Mouse (Mus musculus) megakaryocyte-erythroid progenitor cell, adult 5-6 weeks (primary cell): ENCODE measurements at regions not wholly inside any gene's neighbourhood (a gene's known extent, or its start where the extent isn't known, plus 50 kb on each side); places are given as distances from the start of the nearest gene placed in this dataset.

Source experiments
- ATAC-seq: replicated peaks from 2 replicates; pipeline ENCODE4 v1.8.0; 2016; ENCODE audit warnings: mild to moderate bottlenecking, inconsistent platforms; ENCODE audit not compliant: severe bottlenecking, poor library complexity, low FRiP score, low TSS enrichment

DNA sequence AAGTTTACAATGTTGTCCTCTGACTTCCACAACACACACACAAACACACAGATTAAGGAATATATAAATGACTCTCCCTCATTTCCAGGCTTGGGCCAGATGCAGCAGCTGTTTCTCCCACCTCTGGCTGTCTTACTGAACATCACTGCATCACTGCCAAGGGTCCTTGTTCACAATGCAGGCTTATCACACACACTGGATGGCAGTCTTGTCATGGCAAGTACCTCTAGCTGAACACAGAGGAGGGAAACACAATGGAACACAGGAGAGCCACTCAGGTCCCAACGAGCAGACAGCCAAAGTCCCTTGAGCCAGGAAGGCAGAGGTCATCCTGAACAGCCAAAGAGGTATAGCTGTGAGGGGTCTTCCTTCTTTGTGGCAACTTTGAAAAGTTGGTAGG lies 91.5 kb upstream of the Bach2 start:
- no peak for ATAC-seq

DNA sequence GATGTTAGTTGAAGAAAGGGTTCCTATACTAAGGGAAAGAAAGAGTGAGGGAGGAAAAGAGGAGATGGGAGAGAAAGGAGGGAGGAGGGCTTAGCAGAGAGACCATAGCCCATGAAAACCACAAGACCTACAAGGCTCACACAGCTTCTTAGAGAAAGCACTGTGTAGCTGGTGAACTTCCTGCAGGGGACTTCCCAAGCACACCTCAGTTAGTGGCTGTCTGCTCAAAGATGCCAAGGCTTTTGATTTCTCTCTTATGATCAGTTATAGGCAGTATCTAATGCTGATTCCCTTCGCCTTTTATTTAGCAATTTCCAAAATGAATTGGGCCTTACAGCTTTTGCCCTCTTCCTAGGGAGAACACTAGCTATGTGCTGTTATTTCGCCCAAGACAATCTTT lies 90.0 kb upstream of the Bach2 start:
- no peak for ATAC-seq

DNA sequence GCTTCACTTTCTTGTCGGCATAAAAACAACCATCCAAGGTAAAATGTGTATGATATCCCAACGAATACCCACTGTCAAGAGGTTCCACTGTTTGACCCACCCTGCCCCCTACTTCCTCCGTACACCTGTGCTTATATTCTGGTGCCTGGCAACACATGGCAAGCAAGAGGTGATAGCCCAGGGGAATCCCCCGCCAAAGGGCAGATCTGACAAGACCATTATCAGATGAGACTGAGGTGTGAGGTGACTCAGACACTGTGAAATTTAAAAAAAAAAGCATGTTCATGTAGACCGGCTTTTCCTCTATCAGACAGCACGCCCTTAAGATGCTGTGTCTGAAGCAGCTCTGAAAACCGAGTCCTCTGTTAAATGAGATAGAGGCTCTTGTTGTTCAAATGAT lies 89.4 kb upstream of the Bach2 start:
- no peak for ATAC-seq

DNA sequence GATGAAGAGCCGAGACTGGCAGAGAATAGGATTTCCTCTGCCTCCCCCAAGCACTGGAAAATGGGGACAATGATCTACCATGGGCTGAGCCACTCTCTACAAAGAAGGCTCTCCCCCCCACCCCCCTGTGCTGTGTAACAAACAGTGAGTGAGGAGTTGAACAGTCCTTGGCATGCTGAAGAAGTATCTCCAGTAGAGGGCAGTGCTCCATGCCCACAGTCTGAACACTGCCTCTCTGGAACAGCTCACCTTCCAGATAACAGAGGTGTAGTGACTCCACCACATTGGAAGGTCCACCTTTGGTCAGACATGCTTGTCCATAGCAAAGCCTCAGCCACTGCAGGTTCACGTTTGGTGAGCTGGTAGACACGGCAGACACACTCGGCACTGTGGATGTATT lies 85.2 kb upstream of the Bach2 start:
- ATAC-seq, result peak; percentile 93

DNA sequence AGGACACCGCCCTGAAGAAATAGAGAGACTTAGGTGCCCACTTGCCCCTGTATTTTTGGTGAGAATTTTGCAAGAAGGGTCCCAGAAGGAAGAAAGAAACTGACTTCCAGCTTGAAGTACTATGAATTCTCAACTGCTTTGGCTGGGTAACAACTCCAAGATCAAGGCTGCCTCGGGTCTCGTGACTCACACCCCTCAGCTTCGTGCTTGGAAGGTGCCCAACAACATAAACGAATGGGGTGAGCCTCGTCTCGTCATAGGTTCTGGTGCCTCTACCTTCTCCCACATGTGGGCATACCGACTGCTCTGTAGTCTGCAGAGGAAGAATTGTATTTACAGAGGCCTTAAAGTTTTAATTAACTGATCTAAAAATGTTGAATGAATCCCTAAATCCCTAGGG lies 81.6 kb upstream of the Bach2 start:
- ATAC-seq, result no peak

DNA sequence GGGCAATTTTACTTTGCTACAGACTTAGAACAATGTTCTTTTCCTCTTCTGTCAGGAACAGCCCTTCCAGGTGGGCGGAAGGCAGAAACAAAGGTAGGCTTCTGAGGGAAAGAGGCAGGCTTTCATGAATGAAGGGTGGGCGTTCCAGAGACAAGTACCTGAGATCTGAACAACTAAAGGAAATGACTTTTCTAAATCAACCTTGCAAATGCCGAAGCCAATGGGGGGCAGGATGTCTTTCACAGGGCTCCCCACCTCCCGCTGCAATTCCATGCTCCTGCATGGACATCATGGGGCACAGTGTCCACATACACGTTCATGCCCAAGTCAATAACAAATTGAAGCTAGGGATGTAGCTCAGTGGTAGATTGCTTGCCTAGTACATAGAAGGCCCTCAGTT lies 80.2 kb upstream of the Bach2 start:
- ATAC-seq, result no peak

DNA sequence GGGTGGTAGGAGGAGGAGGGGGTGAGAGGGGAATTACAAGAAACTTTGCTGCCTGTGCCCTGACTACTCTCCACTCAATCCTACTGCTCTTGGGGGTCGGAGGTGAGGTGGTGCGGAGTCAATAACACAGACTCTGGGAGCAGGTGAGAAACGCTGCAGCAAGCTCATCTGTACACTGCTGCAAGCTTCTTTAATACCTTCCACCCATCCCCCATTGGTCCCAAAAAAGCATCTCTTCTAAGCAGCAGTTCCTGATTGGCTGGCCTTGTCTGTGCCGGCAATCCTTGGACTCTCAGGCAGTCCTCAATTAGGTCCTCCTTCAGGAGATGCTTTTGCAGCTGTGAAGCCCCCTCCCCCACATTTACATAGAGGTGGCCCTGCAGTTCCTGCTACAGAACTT lies 79.7 kb upstream of the Bach2 start:
- ATAC-seq, result no peak

DNA sequence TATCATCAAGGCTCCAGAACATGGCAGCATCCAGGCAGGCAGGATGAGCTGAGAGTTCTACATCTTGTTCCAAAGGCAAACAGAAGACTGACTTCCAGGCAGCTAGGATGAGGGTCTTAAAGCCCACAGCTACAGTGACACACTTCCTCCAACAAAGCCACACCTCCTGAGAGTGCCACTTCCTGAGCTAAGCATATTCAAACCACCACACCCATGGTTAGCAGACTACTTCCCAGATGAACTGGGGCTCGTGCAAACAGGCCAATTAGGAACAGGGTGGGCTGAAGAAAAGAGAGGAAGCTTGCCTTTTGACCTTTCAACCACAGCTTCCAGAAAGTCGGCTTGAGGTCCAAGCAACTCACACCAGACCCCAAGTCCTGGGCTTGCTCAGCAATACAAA lies 77.8 kb upstream of the Bach2 start:
- no peak for ATAC-seq

DNA sequence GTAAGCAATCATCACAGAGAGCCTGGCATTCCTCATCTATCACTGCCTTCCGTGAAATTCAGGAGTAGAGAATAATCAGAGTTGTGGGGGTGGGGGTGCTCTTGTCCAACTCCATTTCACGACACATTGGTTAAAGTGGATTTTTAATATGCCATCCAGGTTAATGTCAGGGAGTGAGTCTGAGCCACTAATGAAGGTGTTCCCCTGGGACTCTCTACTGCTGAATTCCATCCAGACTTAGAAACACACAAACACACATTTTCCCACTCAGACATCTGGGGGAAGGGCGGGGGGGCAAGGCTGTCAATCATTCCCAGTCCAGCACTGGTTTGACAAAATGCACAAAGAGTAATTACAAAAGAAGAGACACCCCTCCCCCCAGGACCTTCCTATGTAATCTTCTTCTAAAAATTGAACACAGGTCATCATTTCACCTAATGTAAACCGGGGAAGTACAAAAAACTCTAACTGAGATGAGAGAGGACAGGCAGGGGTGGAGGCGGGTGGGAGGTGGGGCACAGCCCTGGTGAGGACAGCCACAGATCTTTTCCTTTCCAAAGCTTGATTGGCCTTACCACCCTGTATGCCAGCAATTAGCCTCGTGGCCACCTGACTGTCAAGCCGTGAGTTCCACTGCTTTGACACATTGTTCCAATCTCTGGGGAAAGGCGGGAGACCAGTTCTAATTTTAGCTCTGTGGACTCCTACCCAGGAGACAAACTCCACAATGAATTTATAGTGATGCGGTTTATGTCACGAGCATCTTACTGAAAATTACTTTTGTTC lies 76.5 kb upstream of the Bach2 start:
- no peak for ATAC-seq

DNA sequence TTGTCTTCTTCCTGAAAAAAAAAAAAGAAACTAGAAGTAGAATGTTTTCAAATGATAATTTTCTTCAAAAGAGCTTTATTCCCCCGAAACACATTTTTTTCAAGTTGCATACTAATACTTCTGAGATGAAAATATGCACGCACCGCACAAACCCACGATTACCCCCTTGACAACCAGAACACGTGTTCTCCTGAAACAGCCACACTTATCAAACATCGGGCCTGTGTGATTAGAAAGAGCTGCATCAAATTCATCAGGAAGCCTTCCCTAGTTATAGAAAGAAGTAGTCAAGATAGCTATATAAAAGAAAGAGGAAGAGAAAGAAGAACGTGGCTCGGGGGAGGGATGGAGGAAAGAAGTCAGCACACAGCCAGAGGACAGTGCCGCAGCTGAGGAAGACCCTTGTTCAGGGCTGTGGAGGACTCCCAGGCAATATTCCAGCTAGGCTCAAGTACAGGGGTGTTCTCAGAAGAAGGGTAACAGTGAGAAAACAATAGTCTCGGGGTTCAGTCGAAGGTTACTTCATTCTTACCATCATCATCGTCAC lies 75.8 kb upstream of the Bach2 start:
- no peak for ATAC-seq

DNA sequence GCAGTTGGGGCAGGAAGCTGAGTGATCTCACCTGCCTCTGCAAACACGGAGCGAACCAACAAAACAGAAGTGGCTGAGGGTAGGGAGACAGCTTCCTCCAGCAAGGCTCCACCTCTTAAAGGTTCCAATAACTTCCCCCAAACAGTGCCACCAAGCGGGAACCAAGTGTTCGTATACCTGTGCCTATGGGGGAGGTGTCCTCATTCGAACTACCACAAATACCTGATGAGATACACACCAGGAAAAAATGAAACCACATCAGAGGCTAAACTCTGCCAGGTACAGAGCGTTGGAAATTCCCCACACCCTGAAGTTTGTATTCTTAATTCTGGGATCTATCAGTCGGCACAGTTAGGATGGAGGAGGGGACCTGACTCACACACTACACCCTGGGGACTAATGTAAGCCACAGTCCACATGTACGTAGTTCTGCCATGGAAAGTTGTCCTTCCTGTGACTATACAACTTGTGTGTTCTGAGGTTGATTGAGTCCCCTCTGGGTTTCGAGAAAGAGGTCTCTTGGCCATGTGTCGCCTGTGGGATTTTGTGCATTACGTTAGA lies 74.4 kb upstream of the Bach2 start:
- no peak for ATAC-seq

DNA sequence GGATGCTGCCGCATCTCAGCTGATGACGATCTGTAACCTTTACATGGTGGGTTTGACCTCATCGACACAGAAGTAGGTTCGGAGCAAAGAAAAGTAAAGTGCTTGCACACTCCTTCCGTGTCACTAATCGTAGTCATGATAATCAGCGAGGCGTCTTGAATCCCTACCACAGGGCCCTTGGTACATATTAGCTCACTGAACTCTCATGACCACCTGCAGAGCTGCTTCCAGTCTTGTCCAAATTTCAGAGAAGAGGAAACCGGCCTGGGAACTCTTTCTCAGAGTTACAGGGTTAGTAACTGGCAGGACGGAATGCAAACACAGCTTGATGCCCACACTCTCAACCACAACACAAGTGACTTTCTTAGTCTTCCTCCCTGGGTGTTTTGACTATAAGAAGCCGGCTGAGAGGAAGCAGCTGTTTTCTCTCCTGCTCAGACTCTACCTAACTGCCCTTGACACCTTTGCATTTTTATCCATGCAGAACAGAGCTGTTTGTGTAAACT lies 73.8 kb upstream of the Bach2 start:
- no peak for ATAC-seq

DNA sequence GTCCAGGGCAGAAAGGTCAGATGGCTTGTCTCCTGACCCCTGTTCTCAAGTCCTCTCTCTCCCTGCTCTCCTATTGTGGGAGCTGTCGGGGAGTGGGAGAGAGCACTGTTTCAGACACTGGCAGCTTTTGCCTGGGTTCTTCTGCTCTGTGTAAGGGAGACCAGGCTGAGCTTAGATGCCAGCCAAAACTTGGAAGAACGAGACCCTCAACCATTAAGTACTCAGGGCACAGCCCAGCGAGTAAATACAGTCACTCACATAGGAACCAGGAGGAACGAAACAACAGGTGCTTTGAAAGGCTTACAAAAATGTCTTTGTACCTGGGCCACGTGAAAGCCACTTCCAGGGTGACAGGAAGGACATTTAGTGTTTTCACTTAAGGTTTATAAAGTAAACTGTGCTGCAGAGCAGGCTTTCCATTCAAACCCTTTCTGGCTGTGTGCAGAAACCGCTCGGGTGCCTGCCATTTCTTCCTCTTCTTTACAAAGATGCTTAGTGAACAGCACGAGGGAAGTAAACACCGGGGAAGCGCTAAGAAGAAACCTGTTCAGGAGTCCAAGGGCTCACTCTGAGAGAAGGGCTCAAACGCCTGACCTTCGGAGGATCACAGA lies 72.6 kb upstream of the Bach2 start:
- no peak for ATAC-seq

DNA sequence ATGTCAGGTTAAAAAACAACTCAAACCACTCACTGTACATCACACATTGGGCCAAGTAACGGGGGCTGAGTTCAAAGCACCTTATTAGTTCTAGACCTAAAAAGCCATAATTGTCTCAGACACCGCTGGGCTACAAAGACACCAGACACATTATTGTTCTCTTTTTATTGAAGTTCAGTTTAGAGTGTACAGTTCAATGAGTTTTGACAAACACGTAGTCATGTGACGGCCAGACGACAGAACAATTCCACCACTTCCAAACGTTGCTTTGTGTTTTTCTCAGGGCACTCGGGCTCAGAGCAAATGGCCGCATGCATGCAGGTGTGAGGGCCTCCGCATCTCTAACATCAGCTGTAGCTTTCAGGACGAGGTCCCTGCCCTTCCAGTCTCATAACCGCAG lies 71.5 kb upstream of the Bach2 start:
- no peak for ATAC-seq

DNA sequence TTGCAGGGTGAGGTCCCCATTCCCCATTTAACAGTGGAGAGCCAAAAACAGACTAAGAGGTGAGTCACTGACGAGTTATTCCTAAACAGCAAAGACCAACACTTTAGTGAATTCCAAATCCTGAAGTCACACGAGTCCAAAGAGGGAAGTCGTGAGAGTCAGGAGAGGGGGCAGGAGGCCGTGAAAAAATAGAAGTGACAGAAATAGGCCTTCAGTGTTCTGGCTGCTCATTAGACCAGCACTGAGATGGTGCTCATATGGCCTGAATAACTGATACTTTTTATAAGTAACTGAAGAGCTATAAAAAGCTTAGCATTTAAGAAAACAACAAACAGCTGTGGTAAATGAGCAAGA lies 68.5 kb upstream of the Bach2 start:
- no peak for ATAC-seq

DNA sequence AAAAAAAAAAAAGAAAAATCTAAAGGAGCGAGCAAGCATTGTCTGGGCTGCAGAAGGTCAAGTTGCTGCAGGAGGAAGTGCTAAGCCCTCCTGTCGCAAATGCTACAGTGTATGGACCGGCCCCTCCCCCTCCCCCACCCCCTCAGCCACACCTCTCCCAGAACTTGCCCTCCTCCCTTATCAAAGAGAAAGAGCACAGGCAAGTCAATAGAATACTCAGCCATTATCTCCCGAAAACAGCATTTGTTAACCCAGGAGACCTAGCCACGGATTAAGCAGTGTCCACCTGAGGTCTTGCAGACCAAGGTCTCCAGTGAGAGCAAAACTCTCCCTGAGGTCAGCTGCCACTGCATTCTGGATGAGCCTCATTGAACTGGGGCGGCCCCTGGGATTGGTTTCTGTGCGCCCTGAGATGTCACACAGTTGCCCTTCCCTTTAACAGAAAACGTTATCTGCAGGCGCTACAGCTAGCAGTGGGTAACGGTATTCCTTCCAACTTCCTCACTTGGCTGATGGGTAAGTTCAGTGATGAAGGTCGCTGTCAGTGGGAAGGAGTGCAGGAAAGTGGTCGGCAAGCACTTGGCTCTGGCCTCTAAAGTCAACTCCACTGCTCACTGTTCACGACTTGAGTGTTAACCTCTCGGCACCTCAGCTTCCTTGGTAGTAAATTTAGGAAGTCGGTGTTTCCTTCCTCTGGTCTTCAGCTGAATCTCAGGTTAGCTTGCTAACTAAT lies 68.0 kb upstream of the Bach2 start:
- ATAC-seq, result peak; percentile 77

DNA sequence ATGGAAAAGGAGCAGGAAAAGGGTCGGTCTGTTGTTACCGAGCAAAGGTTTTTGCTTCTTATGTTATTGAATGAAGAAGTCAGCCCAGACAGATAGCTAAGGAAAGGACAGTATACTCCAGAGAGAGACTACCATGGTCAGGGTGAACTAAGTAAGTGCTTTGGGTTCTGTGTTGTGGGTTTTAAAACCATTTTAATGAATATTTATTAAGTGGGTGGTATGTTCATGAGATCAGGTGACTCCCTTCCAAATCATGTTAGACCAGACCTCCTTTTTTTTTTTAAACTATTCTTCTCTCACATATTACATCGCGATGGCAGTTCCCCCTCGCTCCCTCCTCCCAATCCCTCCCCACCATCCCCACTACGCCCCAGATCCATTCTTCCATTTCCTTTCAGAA lies 67.3 kb upstream of the Bach2 start:
- no peak for ATAC-seq

DNA sequence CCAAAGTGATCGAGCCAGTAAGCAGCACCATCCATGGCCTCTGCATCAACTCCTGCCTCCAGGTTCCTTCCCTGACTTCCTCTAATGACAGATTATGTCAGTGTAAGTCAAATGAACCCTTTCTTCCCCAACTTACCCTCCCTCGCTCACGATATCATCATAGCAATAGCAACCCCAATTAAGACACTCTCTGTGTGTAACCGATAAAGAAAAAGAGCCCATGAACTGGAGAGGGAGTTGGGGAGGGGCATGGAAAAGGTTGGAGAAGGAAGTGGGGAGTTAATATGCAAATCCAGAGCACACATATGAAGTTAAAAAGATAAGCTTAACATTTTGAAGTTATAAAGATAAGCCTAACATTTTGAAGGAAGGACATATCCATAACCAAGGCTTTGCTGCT lies 65.6 kb upstream of the Bach2 start:
- ATAC-seq, result peak; percentile 27

DNA sequence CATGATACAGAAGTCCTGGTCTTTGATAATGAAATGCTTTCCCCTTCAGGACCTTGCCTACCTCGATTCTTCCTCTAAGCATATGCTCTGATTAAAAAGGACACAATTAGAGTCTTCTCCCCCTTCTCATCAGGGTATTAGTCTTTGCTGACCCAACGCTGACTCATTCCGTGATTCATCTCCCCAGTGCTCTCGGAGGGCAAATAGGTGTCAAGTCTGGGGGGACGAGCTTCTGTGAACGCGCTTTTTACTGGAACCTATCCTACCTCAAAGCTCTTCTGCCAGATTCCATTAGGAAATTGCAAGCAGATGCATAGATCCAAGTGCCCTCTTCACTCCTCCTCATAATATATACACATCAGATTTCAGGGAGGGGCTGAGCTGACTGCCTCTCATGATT lies 63.8 kb upstream of the Bach2 start:
- ATAC-seq, result no peak

DNA sequence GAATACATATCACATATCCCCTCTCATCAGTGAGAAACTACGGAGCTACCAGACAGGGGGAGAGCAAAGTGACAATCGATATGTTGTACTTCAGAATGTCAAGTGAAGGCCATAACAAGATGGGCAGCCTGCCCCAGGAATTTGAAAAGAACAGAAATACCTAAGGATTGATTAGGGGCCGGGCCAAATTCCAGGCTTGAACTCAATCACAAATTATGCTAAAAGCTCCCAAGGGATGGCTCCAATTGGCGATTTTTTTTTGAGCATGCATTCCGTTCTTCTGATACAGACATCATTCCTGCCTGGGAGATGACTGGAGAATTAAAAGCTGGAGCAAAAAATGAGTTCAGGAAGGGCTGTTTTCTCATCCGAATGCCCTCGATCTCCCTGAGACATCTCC lies 63.4 kb upstream of the Bach2 start:
- ATAC-seq, result no peak
